Mouse (Mus musculus) adrenal gland, postnatal 14 days (tissue): ENCODE results near the gene Gabpb2. TPM values are rescaled to one million over a fixed set of nuclear protein-coding genes. Genes with fewer than 3 reads are reported as not detected.
A peak's percentile ranks its signal among the peaks of the same experiment; 100 is the strongest.
"Not testable (repeated sequence)": the region's sequence is repeated elsewhere in the genome, so short reads cannot be mapped to it uniquely, and the experiment has no call there.

Source experiments
- DNase-seq: peaks from one replicate; pipeline ENCODE4 v3.0.0; 2021; ENCODE audit warnings: mixed read lengths
- microRNA-seq, 2 experiments: library from miRNA; unstranded; fragments of <30 nt; microRNA quantifications; one replicate each; pipeline ENCODE4 v1.2.0; 2021
- total RNA-seq: library from RNA; stranded (reverse); gene quantifications from 2 replicates; pipeline ENCODE4 v1.2.3, GENCODE M21; 2021

The Gabpb2 gene
- total RNA-seq, 1 experiment from 2014 or later, result 22.6 TPM

DNA sequence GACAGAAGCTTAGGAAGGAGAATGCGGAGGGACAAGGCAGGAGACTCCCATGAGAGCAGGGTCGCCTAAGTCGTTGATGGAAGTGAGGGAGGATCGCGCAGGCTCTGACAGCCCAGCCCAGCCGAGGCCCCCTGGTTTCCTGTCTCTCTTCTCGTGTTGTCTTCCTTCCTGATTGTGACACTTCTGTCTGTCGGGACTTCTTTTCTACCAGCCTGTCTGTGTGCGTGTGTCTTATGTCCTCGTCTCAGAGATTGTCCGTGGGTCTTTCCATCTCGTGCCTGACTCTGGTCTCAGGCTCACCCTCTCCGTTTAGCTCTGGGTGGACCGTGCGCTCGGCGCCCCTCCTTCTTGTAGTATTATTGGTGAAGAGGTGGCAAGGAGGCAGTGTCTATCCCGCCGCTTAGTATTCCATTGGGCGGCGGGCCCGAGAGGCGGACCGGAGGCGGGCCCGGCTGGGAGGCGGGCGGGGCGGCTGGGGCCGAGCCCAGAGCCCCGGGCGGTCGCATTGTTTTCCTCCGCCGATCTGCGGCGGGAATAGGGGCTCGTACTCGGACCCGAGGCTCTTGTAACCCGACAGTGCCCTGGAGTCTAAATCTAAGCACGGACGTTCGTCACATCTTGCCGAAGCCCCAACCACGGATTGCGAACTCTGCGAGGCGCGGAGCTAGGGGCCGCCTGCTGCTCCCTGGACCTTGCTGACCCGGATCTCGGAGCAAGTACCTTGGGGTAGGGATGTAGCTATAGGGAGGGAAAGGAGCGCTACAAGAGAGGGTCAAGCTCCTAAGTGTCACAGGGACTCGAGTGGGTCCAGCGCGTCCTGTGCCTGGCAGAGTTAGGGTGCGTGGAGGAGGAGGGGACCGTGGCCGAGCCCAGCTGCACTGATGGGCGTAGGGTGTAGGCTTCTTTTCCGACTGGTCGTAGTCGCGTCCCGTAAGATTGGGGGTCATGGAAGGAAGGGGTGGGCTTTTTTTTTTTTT, 57.4 kb downstream of the Gabpb2 start, which contains the start of gene Sema6c:
Gene Sema6c, plus strand, starts transcription at position 471 of the 977 bp plus-strand sequence.
- peak; percentile 94 for DNase-seq

DNA sequence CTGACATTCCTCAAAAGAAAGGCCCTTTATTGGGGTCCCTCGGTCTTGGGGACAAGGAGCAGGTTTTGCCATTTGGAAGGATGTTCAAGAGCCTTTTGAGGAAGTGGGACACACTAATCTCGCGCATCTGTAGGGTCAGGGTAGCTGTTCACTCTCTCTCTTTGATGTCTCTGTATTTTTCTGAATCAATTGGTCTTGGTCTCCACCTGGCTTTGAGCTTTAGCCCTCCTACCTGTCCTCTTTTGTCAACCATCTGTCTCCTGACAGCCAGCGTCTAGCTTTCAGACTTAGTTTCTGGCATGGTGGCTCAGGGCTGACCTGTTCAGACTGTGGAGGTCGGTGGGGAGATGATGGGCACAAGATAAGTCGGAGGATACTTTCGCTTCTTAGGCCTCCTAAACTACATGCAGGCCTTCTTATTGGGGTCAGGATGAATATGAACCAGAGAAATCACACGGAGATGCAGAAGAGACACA, 58.2 kb downstream of the Gabpb2 start:
- DNase-seq, result no peak

DNA sequence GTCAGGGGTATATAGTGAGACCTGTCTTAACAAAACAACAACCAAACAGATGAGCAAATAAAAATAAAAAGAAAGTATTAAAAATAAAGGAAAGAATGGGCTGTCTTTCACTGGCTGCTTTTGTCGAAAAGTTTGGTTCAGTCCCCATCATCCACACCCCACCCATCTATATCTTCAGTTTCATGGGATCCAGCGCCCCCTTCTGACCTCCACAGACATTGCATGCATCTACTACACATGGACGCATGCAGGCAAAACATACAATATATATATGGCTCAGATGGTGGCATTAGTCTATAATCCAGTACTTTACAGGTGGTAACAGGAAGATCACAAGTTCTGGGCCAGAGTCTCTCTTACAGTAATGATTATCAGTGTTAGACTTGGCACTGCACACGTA, 63.8 kb downstream of the Gabpb2 start:
- DNase-seq, result peak; percentile 68

DNA sequence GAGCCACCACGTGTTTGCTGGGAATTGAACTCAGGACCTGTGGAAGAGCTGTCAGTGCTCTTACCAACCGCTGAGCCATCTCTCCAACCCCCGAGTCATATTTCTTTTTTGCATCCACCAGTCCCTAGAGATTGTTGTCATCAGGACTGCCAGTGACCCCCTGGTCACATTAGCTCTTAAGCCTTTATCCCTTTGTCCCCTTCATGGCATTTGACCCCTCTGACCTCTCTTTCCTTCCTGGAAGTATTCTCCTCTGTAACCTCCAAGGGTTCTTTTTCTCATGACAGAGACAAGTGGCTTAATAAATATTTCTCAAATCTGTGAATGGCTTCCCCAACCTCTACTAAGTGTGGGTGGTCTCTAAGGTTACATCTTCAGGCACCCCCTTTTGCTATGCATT, 69.8 kb downstream of the Gabpb2 start:
- DNase-seq, result no peak

DNA sequence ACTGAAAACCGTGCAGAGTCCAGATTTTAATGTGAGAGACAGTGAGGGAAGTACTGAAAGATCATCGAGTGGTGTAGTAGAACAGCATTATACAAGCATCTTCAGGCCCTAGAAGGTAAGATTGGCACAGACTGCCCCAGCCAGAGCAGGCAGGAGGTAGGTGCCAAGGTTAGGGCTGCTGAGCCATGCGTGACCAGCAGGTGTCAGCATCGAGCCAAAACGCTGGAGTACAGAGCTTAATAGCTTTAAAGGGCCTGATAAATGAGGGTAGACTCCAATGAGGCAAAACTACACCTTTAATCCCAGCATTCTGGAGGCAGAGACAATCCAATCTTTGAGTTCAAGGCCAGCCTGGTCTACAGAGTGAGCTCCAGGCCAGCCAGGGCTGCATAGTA, 75.1 kb downstream of the Gabpb2 start:
- peak; percentile 92 for DNase-seq

DNA sequence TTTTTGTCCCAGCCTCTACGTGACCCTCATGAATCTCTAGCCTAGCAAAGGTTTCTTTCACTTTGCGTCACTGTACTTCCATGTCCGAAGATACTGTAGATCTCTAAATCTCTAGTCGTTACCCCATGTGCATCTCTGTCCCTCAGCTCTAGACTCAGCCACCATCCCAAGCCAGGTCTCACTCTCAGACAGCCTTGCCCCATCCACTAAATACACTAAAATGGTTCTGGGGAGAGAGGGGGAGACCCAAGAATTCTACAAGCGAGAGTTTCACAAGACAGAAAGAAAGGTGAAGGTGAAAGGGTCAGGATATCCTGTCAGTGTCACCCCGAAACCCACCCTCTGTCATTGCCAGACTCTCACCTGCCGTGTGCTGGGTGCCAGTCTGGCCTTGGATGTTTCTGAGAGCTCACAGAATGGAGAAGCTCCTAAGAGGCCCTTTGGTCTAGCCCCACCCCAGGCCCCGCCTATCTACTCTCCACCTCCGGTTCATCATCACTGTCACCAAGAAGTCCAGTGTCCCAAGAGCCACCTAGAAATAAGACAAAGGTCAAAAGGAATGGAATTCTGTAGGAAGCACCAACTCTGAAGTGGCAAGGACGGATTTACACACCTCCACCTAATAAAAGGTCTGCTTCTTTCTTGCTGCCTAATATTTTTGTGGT, 75.6 kb downstream of the Gabpb2 start, which contains the start of gene Tnfaip8l2:
Gene Tnfaip8l2, minus strand, starts transcription at position 409 of the 665 bp plus-strand sequence.
- no peak for DNase-seq

DNA sequence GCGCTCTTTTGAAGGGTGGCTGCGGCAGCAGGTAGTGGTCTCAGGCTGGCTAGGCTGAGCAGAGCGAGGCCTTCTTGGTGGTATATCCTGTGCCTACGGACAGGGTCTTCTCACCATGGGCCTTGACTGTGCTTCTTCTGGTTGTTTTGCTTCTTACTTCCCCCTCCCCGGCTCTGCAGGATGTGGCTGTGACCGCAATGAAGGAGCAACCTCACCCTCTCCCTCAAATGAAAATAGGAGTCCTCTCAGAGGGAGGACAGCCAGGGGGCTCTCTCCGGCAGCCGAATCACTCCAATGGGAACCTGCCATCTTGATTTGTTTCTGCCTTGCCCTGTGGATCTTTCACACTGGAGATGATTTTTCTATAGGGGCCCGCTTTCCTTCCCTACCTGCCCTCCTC, 76.2 kb downstream of the Gabpb2 start:
- no peak for DNase-seq

DNA sequence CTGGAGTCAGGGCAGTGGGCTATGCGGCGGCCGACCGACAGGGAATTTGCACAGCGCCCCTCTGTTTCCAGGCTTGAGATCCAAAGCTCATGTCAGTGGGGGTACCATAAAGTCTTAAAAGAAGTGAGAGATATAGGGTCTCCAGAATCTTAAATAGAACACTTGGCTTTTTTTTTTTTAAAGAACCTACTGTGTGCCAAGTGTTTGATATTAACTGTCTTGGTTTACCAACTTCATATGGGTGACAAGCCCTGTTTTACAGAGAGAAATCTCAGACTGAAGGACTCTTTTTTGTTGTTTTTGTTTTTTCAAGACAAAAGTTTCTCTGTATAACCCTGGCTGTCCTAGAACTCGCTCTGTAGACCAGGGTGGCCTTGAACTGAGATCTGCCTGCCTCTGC, 76.9 kb downstream of the Gabpb2 start:
- no peak for DNase-seq

DNA sequence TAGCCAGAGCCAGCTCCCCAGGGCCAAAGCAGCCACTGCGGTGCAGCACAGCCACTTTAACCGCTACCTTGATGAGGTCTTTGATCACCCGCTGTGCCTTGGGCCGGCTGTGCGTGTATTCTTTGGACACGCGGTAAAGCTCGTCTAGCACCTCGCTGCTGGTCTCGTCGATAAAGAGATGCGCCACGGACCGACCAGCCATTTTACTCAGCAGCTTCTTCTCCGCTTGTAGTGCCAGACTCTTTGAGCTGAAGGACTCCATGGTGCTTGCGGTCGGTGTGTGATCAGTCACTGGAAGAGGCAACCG, 77.5 kb downstream of the Gabpb2 start:
- DNase-seq, result no peak

DNA sequence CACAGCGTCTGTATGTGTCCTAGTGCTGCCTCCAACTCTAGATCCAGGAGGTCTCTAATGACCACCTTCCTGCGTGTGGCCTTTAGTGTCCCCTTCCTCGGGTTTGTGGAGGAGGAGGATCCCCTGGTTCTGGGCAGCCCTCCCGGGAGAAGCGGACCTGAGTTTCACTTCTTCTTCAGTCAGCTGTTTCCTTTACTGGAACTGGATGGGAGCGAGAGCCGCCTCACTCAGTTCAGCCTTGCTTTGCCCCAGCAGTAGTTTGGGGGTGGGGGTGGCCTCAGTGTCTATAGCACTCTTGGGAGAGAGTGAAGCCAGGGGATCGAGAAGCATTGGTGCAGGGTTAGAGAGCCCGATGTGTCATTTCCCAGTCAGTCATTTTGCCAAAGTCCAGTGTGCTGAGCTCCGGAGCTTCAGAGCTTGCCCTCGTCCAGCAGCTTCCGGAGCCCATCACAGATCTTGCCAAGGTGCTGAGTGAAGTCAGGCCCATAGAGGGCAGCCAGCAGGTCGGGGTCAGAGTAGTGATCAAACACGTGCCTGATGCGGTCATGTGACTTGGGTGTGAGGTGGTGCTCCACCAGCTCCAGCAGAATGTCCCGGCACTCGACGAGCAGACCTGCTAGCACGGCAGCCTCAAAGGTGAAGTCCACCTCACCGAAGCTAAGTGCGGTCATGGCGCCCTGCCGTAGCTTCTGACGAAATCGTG, 78.0 kb downstream of the Gabpb2 start:
- DNase-seq, result peak; percentile 26

DNA sequence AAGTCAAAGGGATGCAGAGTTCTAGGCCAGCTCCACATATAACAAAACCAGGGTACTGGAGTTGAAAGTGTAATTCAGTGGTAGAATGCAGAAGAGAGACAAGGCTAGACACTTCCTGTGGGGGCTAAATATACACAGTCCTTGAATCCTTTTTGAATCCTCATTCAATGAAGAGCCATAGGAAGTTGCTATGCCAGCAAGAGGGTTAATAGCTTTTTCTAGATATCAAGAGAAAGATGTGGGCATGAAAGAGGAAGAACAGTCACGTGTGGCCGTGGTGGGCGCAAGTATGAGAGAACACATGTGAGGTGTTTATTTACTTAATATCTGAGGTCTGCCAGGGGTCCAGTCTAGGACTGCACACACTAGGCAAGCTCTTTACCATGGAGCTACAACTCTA, 81.4 kb downstream of the Gabpb2 start:
- no peak for DNase-seq

DNA sequence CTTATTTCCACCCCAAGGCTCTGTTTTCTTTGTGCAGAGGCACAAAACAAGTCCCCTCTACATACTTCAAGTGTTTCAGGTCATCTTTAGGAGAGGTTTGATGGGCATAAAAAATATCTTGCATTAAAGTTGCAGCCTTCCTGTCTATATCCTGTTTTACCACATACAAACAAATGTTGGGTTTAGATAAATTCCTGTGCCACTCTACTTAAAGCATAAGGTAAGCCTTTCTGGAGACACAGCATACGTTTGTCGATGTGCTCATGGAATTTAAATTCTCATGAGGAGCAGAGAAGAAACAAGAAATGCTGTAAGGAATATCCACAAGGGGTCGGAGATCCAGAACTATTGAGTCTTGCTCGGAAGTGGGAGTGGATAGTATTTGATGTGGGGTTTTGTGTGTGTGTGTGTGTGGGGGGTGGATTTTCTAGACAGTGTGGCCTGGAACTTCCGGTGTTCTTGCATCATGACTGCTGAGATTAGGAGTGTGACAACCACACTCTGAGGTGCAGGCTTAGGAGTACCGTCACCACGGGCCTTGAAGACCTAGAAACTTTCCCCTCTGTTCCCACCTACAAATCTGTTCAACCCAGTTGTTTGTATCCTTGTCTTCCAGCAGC, 82.2 kb downstream of the Gabpb2 start:
- DNase-seq, result no peak

DNA sequence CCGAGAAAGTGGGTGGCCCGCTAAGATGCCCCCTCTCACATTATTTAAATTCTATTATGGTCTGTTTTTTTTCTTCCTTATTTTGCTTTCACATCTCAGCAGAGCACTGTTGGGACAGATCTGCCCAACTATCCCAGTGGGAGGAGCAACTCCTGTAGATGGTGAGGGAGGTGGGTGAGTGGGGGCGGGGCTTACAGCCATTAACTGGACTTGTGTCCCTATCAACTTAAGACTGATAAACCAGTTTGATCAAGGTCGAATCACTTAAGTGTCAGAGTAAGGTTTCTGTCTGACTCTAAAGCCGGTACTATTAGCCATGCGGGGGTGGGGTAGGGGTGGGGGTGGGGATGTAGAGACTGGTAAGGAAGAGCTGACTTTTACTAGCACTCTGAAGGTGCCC, 82.7 kb downstream of the Gabpb2 start:
- peak; percentile 75 for DNase-seq

DNA sequence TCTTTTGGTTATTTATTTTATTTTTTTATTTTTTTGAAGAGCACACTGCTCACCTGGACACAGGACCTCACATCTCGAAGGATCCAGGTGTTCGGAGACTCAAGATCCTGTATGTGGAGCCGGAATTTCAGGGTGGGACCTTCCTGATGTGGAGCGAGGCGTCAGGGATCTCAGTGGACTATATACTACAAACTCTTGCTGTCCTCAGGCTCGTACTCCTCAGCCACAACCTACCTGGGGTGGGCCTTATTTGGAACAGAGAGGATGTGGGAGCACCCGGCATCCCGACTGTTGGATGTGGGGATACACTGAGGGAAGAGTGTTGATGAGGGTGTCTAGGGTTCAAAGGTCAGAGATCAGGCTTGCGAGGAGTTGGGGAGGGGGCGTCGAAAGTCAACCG, 83.6 kb downstream of the Gabpb2 start:
- not testable (repeated sequence) for DNase-seq

DNA sequence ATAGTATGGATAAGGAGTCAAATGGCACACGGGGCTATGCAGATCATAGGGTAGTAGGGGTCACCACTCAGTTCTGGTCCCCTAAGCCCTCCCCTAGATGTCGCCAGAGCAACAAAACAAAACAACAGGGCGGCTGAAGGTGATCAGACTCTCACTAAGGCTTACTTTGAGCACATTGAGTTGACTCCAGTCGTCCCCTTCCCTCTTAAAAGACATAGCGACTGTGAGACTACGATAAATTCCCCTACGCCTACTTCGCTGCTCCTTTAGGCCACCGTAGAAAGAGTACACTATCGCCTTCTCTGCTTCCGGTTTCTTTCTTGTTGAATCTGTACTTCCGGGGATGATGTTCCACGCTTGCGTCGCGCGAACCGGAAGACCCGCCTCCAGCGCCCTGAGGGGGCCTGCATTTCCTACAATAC, 84.0 kb downstream of the Gabpb2 start, which contains the start of the genes Scnm1 and Lysmd1:
Gene Scnm1, minus strand, starts transcription at position 332 of the 422 bp plus-strand sequence.
Gene Lysmd1, plus strand, starts transcription at position 409 of the 422 bp plus-strand sequence.
- DNase-seq, result peak; percentile 93

DNA sequence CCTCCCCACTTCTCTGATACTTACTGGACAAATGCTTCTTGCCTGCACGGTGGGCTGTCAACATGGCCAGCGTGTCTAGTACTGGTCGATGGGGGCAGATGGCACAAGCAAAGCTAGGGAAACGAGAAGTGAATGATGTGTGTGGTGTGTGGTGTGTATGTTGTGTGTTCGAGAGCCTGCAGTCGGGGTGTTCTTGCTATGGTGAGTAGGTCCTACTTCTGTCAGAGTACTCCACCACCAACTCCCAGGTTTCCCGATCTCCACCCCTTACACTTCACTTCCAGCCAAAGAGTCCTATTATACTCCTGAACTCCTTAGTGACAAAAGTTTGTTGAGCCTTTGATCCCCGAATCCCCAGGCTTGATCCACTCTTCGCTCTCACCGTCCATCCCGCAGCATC, 84.5 kb downstream of the Gabpb2 start:
- DNase-seq, result no peak

DNA sequence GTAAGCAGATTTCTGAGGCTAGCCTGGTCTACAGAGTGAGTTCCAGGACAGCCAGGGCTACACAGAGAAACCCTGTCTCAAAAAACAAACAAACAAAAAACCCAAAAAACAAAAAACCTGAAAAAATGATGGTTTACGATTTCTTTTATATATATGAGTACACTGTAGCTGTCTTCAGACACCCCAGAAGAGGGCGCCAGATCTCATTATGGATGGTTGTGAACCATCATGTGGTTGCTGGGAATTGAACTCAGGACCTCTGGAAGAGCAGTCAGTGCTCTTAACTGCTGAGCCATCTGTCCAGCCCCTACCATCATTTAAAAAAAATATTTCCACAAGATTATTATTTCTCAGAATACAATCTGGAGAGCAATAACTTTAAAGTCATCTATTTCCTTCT, 85.3 kb downstream of the Gabpb2 start:
- DNase-seq, result not testable (repeated sequence)

Small RNA genes lying within 50 kb of the gene (microRNA-seq; reads per million reads assigned to microRNA genes)
- 0 reads per million in 2 experiments for gene Mir8099-1

Other genes with a start within 250 kb of the Gabpb2 start
- gene Pi4kb, start 243.2 kb downstream of the Gabpb2 start, total RNA-seq, result 40.5 and 46.3 TPM in 2 replicates
- gene Zfp687, start 202.5 kb downstream of the Gabpb2 start, total RNA-seq, result 30.9 and 33.2 TPM in 2 replicates
- 218 and 243 TPM in 2 replicates for gene Psmd4, start 175.3 kb downstream of the Gabpb2 start, total RNA-seq
- gene Pip5k1a, start 111.0 kb downstream of the Gabpb2 start, total RNA-seq, result 42.9 and 43.8 TPM in 2 replicates
- gene Vps72, start 106.9 kb downstream of the Gabpb2 start, total RNA-seq, result 56.6 and 62.8 TPM in 2 replicates
- gene Tmod4, start 93.4 kb downstream of the Gabpb2 start, total RNA-seq, result 1.4 TPM in 1 of 2 replicates, not detected in the other
- gene Scnm1, start 83.9 kb downstream of the Gabpb2 start, total RNA-seq, result 39.8 and 43.6 TPM in 2 replicates
- 9.0 and 11.3 TPM in 2 replicates for gene Lysmd1, start 83.8 kb downstream of the Gabpb2 start, total RNA-seq
- 1.7 and 7.8 TPM in 2 replicates for gene Tnfaip8l2, start 75.6 kb downstream of the Gabpb2 start, total RNA-seq
- 2.8 and 5.4 TPM in 2 replicates for gene Sema6c, start 57.5 kb downstream of the Gabpb2 start, total RNA-seq
- gene Cdc42se1, start 10.8 kb upstream of the Gabpb2 start, total RNA-seq, result 63.3 and 80.3 TPM in 2 replicates
- gene Mllt11, start 14.3 kb upstream of the Gabpb2 start, total RNA-seq, result 6.9 and 15.1 TPM in 2 replicates
- not detected in 2 replicates for gene Gm128, start 23.7 kb upstream of the Gabpb2 start, total RNA-seq
- gene Bnipl, start 33.3 kb upstream of the Gabpb2 start, total RNA-seq, result 0.19 and 0.34 TPM in 2 replicates
- gene Mindy1, start 63.4 kb upstream of the Gabpb2 start, total RNA-seq, result 78.9 and 104 TPM in 2 replicates
- 21.6 and 24.0 TPM in 2 replicates for gene Prune1, start 64.2 kb upstream of the Gabpb2 start, total RNA-seq
- gene Anxa9, start 89.3 kb upstream of the Gabpb2 start, total RNA-seq, result 1.1 and 1.6 TPM in 2 replicates
- gene Cers2, start 96.9 kb upstream of the Gabpb2 start, total RNA-seq, result 181 and 196 TPM in 2 replicates
- gene Setdb1, start 139.3 kb upstream of the Gabpb2 start, total RNA-seq, result 27.1 and 28.0 TPM in 2 replicates
- gene 4930558C23Rik, start 184.9 kb upstream of the Gabpb2 start, total RNA-seq, result not detected in 2 replicates
- 58.4 and 62.9 TPM in 2 replicates for gene Arnt, start 216.5 kb upstream of the Gabpb2 start, total RNA-seq